Mouse (Mus musculus) forebrain, embryonic 13.5 days (tissue): ENCODE data around the gene Rapgef2. TPM values are rescaled to one million over a fixed set of nuclear protein-coding genes. Genes with fewer than 3 reads are reported as not detected.

ENCODE experiments used
- ATAC-seq: fragments of 200-750 bp; cut with Nextera tagmentation; 2 replicates; pipeline ENCODE4 v1.8.0; 2017
- H3K27ac ChIP-seq: fragments of 300-500 bp; sonication (generic); 2 replicates; pipeline ENCODE4 v1.5.1; 2015; ENCODE audit warnings: inconsistent platforms, mild to moderate bottlenecking, moderate library complexity
- H3K27me3 ChIP-seq: fragments of 300-500 bp; sonication (generic); 2 replicates; pipeline ENCODE4 v1.6.1; 2015; ENCODE audit warnings: mild to moderate bottlenecking, inconsistent platforms
- H3K36me3 ChIP-seq: fragments of 300-500 bp; sonication (generic); 2 replicates; pipeline ENCODE4 v1.6.1; 2015; ENCODE audit warnings: mild to moderate bottlenecking, inconsistent platforms; ENCODE audit not compliant: poor library complexity, severe bottlenecking
- H3K4me1 ChIP-seq: fragments of 300-500 bp; sonication (generic); 2 replicates; pipeline ENCODE4 v1.6.1; 2015; ENCODE audit warnings: inconsistent platforms
- H3K4me2 ChIP-seq: fragments of 300-500 bp; sonication (generic); 2 replicates; pipeline ENCODE4 v1.6.1; 2015; ENCODE audit warnings: inconsistent platforms, mild to moderate bottlenecking, moderate library complexity
- H3K4me3 ChIP-seq: fragments of 300-500 bp; sonication (generic); 2 replicates; pipeline ENCODE4 v1.5.1; 2015; ENCODE audit warnings: mild to moderate bottlenecking, inconsistent platforms
- H3K9ac ChIP-seq: fragments of 300-500 bp; sonication (generic); 2 replicates; pipeline ENCODE4 v1.6.1; 2015; ENCODE audit warnings: mild to moderate bottlenecking, inconsistent platforms
- H3K9me3 ChIP-seq: fragments of 300-500 bp; sonication (generic); replicated peaks from 2 replicates; pipeline ENCODE4 v1.6.1; 2016; ENCODE audit warnings: inconsistent platforms
- WGBS: fragments of 180-500 bp; shearing (Covaris S2); methylation state at CpG from one replicate; pipeline ENCODE4 v1.1.7; 2015; 5-methylcytosine and 5-hydroxymethylcytosine counted together
- polyA plus RNA-seq: library from polyadenylated mRNA; unstranded; fragments of >200 nt; fragmentation: Nextera tagmentation; extraction: Ambion mirVana; gene quantifications from 2 replicates; pipeline ENCODE4 v1.2.1, GENCODE M21; 2015

Gene Rapgef2
- polyA plus RNA-seq, 1 experiment from 2014 or later: 7.7 TPM

- Histone ChIP-seq H3K9ac (no peak overlapping the region), H3K36me3 (no peaks in the 10 kb centered on the region), H3K27me3 (no peaks in the 10 kb centered on the region), H3K4me1 (no peaks in the 10 kb centered on the region), H3K27ac (no peak overlapping the region), H3K9me3 (no peaks in the 10 kb centered on the region), H3K4me2 (no peak overlapping the region), H3K4me3 (no peak overlapping the region)
- 87% methylated on average over 4 of the region's 4 CpGs for WGBS
- no peak for ATAC-seq
These were observed 268.9 kb downstream of the Rapgef2 start for GRCm38 (mm10) chr3:79017440-79017839.

- Histone ChIP-seq H3K4me1 (no peaks in the 10 kb centered on the region), H3K4me3 (no peak overlapping the region), H3K27ac (no peak overlapping the region), H3K36me3 (no peaks in the 10 kb centered on the region), H3K4me2 (no peak overlapping the region), H3K9ac (no peak overlapping the region), H3K27me3 (no peaks in the 10 kb centered on the region), H3K9me3 (no peaks in the 10 kb centered on the region)
- no peak for ATAC-seq
- WGBS: 89% methylated on average over 9 of the region's 9 CpGs
These were observed 269.5 kb downstream of the Rapgef2 start for GRCm38 (mm10) chr3:79016830-79017229.

- H3K36me3 ChIP-seq: no peaks in the 10 kb centered on the region
- WGBS: 93% methylated on average over 9 of the region's 9 CpGs
- no peak overlapping the region for H3K4me2 ChIP-seq
- no peak overlapping the region for H3K27ac ChIP-seq
- H3K9me3 ChIP-seq: no peaks in the 10 kb centered on the region
- H3K27me3 ChIP-seq: no peaks in the 10 kb centered on the region
- no peak overlapping the region for H3K4me3 ChIP-seq
- ATAC-seq: no peak
- H3K9ac ChIP-seq: no peak overlapping the region
- no peaks in the 10 kb centered on the region for H3K4me1 ChIP-seq
These were observed 270.5 kb downstream of the Rapgef2 start for GRCm38 (mm10) chr3:79015621-79016474.

Other genes starting within 250 kb of the Rapgef2 start
- gene Gm17359, start 50.1 kb upstream of the Rapgef2 start, polyA plus RNA-seq: not detected in 2 replicates